Mouse (Mus musculus) stomach, postnatal 0 days (tissue): ENCODE measurements around the gene Cend1. TPM values are rescaled to one million over a fixed set of nuclear protein-coding genes. Genes with fewer than 3 reads are reported as not detected.

Source experiments
- ATAC-seq: fragments of 200-750 bp; cut with Nextera tagmentation; 2 replicates; pipeline ENCODE4 v1.8.0; 2017; ENCODE audit not compliant: low FRiP score, low TSS enrichment
- DNase-seq: peaks from one replicate; pipeline ENCODE4 v3.0.0-alpha.2; 2016; ENCODE audit warnings: low spot score
- H3K27ac ChIP-seq: fragments of 300-500 bp; sonication (generic); replicated peaks from 2 replicates; pipeline ENCODE4 v1.5.1; 2014; ENCODE audit warnings: mild to moderate bottlenecking, control low read depth
- H3K27me3 ChIP-seq: fragments of 300-500 bp; sonication (generic); 2 replicates; pipeline ENCODE4 v1.6.1; 2014; ENCODE audit warnings: low read length; ENCODE audit not compliant: control insufficient read depth, insufficient read depth
- H3K36me3 ChIP-seq: fragments of 300-500 bp; sonication (generic); 2 replicates; pipeline ENCODE4 v1.6.1; 2014; ENCODE audit warnings: low read length, mixed read lengths; ENCODE audit not compliant: control insufficient read depth, insufficient read depth
- H3K4me1 ChIP-seq: fragments of 300-500 bp; sonication (generic); replicated peaks from 2 replicates; pipeline ENCODE4 v1.6.1; 2014; ENCODE audit warnings: antibody characterized with exemption; ENCODE audit not compliant: control insufficient read depth, insufficient read depth
- H3K4me2 ChIP-seq: fragments of 300-500 bp; sonication (generic); replicated peaks from 2 replicates; pipeline ENCODE4 v1.6.1; 2014; ENCODE audit warnings: low read depth, mild to moderate bottlenecking, control low read depth, moderate library complexity
- H3K4me3 ChIP-seq: fragments of 300-500 bp; sonication (generic); 2 replicates; pipeline ENCODE4 v1.5.1; 2014; ENCODE audit warnings: low read depth, low read length, control low read depth
- H3K9ac ChIP-seq: fragments of 300-500 bp; sonication (generic); 2 replicates; pipeline ENCODE4 v1.6.1; 2014; ENCODE audit warnings: mild to moderate bottlenecking, low read length, control low read depth, mixed read lengths
- H3K9me3 ChIP-seq: fragments of 300-500 bp; sonication (generic); 2 replicates; pipeline ENCODE4 v1.6.1; 2016; ENCODE audit warnings: low read length; ENCODE audit not compliant: control insufficient read depth
- CTCF ChIP-seq: IDR thresholded peaks from 2 replicates; pipeline ENCODE4 v1.5.1; 2016; ENCODE audit warnings: antibody characterized with exemption, low read depth, mild to moderate bottlenecking, moderate library complexity
- EP300 ChIP-seq: optimal IDR thresholded peaks from 2 replicates; pipeline ENCODE3; 2016; ENCODE audit warnings: antibody characterized with exemption
- WGBS: fragments of 180-500 bp; shearing (Covaris S2); extraction: QIAGEN DNeasy Blood & Tissue Kit; methylation state at CpG from one replicate; pipeline ENCODE4 v1.1.7; 2014; 5-methylcytosine and 5-hydroxymethylcytosine counted together
- polyA plus RNA-seq: library from polyadenylated mRNA; unstranded; fragments of >200 nt; fragmentation: Nextera tagmentation; extraction: Ambion mirVana; gene quantifications from 2 replicates; pipeline ENCODE4 v1.2.1, GENCODE M21; 2015

The Cend1 gene
- polyA plus RNA-seq, 1 experiment from 2014 or later: 2.0 TPM

GRCm38 (mm10) chr7:141391625-141392551 lies 37.4 kb downstream of the Cend1 start, which contains the start of gene Taldo1:
Gene Taldo1 (plus strand): TSS chr7:141392199.
- no peaks in the 10 kb centered on the region for H3K27me3 ChIP-seq
- no peak for TF ChIP-seq CTCF
- TF ChIP-seq EP300: no peak
- DNase-seq (peak; percentile 97), ATAC-seq (peak; percentile 92)
- H3K9me3 ChIP-seq: no peaks in the 10 kb centered on the region
- H3K4me3 ChIP-seq: peak within 1 kb of the TSS; percentile 68
- peak within 1 kb of the TSS; percentile 87 for H3K27ac ChIP-seq
- H3K9ac ChIP-seq: peak within 1 kb of the TSS; percentile 77
- H3K36me3 ChIP-seq: peaks cover 2% of the 10 kb centered on the region; the same call in 1 of the 2 replicates
- H3K4me2 ChIP-seq: peak within 1 kb of the TSS; percentile 88
- 0 out of 2 replicates have a peak, but pooled peaks cover 3% of the 10 kb centered on the region for H3K4me1 ChIP-seq
- WGBS: under 1% methylated on average over 57 of the region's 57 CpGs

GRCm38 (mm10) chr7:141390326-141391259 lies 38.7 kb downstream of the Cend1 start:
- 55% methylated on average over 9 of the region's 9 CpGs for WGBS

GRCm38 (mm10) chr7:141388487-141389109 lies 40.7 kb downstream of the Cend1 start:
- H3K36me3 ChIP-seq: no peaks in the 10 kb centered on the region
- TF ChIP-seq CTCF (no peak), EP300 (no peak)
- H3K4me1 ChIP-seq: 0 out of 2 replicates have a peak, but pooled peaks cover 3% of the 10 kb centered on the region
- H3K9me3 ChIP-seq: no peaks in the 10 kb centered on the region
- DNase-seq (no peak), ATAC-seq (no peak)
- H3K4me3 ChIP-seq: no peak overlapping the region
- H3K9ac ChIP-seq: no peak overlapping the region
- whole genome bisulfite sequencing: 55% methylated on average over 3 of the region's 3 CpGs
- no peak overlapping the region for H3K27ac ChIP-seq
- H3K4me2 ChIP-seq: no peak overlapping the region
- no peaks in the 10 kb centered on the region for H3K27me3 ChIP-seq

More at GRCm38 (mm10) chr7:141390326-141391259, 38.7 kb downstream of the Cend1 start:
- Histone ChIP-seq H3K4me3 (no peak overlapping the region), H3K36me3 (peaks cover under 1% of the 10 kb centered on the region; the same call in 1 of the 2 replicates), H3K27me3 (no peaks in the 10 kb centered on the region), H3K4me1 (0 out of 2 replicates have a peak, but pooled peaks cover 3% of the 10 kb centered on the region), H3K4me2 (no peak overlapping the region), H3K27ac (no peak overlapping the region), H3K9ac (no peak overlapping the region), H3K9me3 (no peaks in the 10 kb centered on the region)
- no peak for TF ChIP-seq EP300
- no peak for TF ChIP-seq CTCF
- ATAC-seq (no peak), DNase-seq (no peak)

- Histone ChIP-seq H3K4me3 (no peak overlapping the region), H3K36me3 (no peaks in the 10 kb centered on the region), H3K4me2 (no peak overlapping the region), H3K27ac (no peak overlapping the region), H3K4me1 (0 out of 2 replicates have a peak, but pooled peaks cover 3% of the 10 kb centered on the region), H3K9ac (no peak overlapping the region), H3K9me3 (no peaks in the 10 kb centered on the region), H3K27me3 (no peaks in the 10 kb centered on the region)
- TF ChIP-seq CTCF: no peak
- no peak for TF ChIP-seq EP300
- ATAC-seq (no peak), DNase-seq (no peak)
- 52% methylated on average over 2 of the region's 2 CpGs for WGBS
Observed at GRCm38 (mm10) chr7:141387807-141388486, 41.3 kb downstream of the Cend1 start.
